Mouse (Mus musculus) midbrain, embryonic 14.5 days (tissue): Measurements from ENCODE around the gene Car6. TPM values are rescaled to one million over a fixed set of nuclear protein-coding genes. Genes with fewer than 3 reads are reported as not detected.

Experiments
- ATAC-seq: fragments of 200-750 bp; cut with Nextera tagmentation; 2 replicates; pipeline ENCODE4 v1.8.0; 2017; ENCODE audit warnings: moderate number of reproducible peaks, moderate library complexity; ENCODE audit not compliant: low FRiP score, low TSS enrichment
- DNase-seq: peaks from one replicate; pipeline ENCODE4 v3.0.0-alpha.2; 2015
- H3K27ac ChIP-seq: fragments of 300-500 bp; sonication (generic); replicated peaks from 2 replicates; pipeline ENCODE4 v1.5.1; 2014; ENCODE audit warnings: mild to moderate bottlenecking, low read depth, low read length, moderate library complexity
- H3K27me3 ChIP-seq: fragments of 300-500 bp; sonication (generic); 2 replicates; pipeline ENCODE4 v1.6.1; 2014; ENCODE audit warnings: low read length, control low read depth, mixed read lengths; ENCODE audit not compliant: control insufficient read depth, insufficient read depth
- H3K36me3 ChIP-seq: fragments of 300-500 bp; sonication (generic); 2 replicates; pipeline ENCODE4 v1.6.1; 2014; ENCODE audit warnings: low read length, control low read depth; ENCODE audit not compliant: control insufficient read depth, insufficient read depth
- H3K4me1 ChIP-seq: fragments of 300-500 bp; sonication (generic); 2 replicates; pipeline ENCODE4 v1.6.1; 2014; ENCODE audit warnings: mild to moderate bottlenecking, antibody characterized with exemption, low read length, control low read depth; ENCODE audit not compliant: control insufficient read depth, insufficient read depth
- H3K4me2 ChIP-seq: fragments of 300-500 bp; sonication (generic); 2 replicates; pipeline ENCODE4 v1.6.1; 2014; ENCODE audit warnings: mild to moderate bottlenecking, low read length, moderate library complexity
- H3K4me3 ChIP-seq: fragments of 300-500 bp; sonication (generic); replicated peaks from 2 replicates; pipeline ENCODE4 v1.5.1; 2014; ENCODE audit warnings: low read depth, low read length
- H3K9ac ChIP-seq: fragments of 300-500 bp; sonication (generic); replicated peaks from 2 replicates; pipeline ENCODE4 v1.6.1; 2014; ENCODE audit warnings: mild to moderate bottlenecking, low read length, moderate library complexity
- H3K9me3 ChIP-seq: fragments of 300-500 bp; sonication (generic); 2 replicates; pipeline ENCODE4 v1.6.1; 2016; ENCODE audit warnings: low read length, control low read depth, mixed read lengths; ENCODE audit not compliant: control insufficient read depth
- WGBS: fragments of 180-500 bp; shearing (Covaris S2); extraction: QIAGEN DNeasy Blood & Tissue Kit; methylation state at CpG from one replicate; pipeline ENCODE4 v1.1.7; 2014; 5-methylcytosine and 5-hydroxymethylcytosine counted together
- polyA plus RNA-seq: library from polyadenylated mRNA; unstranded; fragments of >200 nt; fragmentation: Nextera tagmentation; extraction: Ambion mirVana; gene quantifications from 2 replicates; pipeline ENCODE4 v1.2.1, GENCODE M21; 2014

Car6 gene
- polyA plus RNA-seq, 1 experiment from 2014 or later: 0.32 TPM

GRCm38 (mm10) chr4:150231871-150232270 is 30.7 kb upstream of the Car6 start:
- H3K4me3 ChIP-seq: no peak overlapping the region
- ATAC-seq: no peak
- no peak overlapping the region for H3K27ac ChIP-seq
- H3K9me3 ChIP-seq: no peaks in the 10 kb centered on the region
- no peak overlapping the region for H3K9ac ChIP-seq
- 67% methylated on average over 8 of the region's 8 CpGs for WGBS
- peaks cover 13% of the 10 kb centered on the region for H3K4me1 ChIP-seq
- no peak overlapping the region for H3K4me2 ChIP-seq
- H3K27me3 ChIP-seq: no peaks in the 10 kb centered on the region
- H3K36me3 ChIP-seq: no peaks in the 10 kb centered on the region
- no peak for DNase-seq

- H3K9me3 ChIP-seq: no peaks in the 10 kb centered on the region
- H3K4me1 ChIP-seq: peaks cover 8% of the 10 kb centered on the region; the same call in 1 of the 2 replicates
- ATAC-seq (no peak), DNase-seq (no peak)
- H3K36me3 ChIP-seq: no peaks in the 10 kb centered on the region
- no peak overlapping the region for H3K9ac ChIP-seq
- H3K4me2 ChIP-seq: no peak overlapping the region
- H3K27ac ChIP-seq: no peak overlapping the region
- no peaks in the 10 kb centered on the region for H3K27me3 ChIP-seq
- H3K4me3 ChIP-seq: no peak overlapping the region
- WGBS: 6% methylated on average over 21 of the region's 21 CpGs
Observed at GRCm38 (mm10) chr4:150230460-150231407, 29.6 kb upstream of the Car6 start.

DNA sequence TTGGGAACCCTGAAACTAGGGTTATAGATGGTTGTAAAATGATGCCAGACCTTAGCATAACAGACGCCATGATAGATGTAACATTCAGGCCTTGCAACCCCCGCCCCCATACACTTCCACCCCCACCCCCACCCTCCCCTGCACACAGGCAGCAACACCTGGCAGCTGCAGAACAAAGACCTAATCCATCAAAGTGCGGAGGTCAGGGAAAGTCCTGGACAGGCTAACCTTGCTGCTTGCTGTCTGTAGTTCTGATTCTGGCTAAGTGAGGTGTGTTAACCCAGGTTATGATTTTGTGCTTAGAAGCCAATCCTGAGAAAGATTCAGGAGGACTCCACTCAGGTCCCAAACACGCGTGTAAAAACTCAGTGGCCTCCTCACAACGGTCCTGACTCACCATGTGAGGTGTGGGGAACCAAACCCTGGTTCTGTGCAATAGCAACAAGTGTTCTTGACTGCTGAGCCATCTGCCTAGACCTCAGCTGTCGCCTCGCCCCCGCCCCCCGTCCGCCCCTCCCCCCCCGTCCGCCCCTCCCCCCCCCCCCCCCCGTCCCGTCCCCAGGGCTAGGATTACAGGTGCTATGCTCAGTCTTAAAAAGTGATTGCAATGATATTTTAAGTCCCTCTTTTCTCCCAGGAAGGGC is 28.7 kb upstream of the Car6 start:
- Histone ChIP-seq H3K9ac (no peak overlapping the region), H3K4me2 (no peak overlapping the region), H3K4me3 (no peak overlapping the region), H3K4me1 (peaks cover 8% of the 10 kb centered on the region; the same call in 1 of the 2 replicates), H3K9me3 (no peaks in the 10 kb centered on the region), H3K36me3 (no peaks in the 10 kb centered on the region), H3K27me3 (no peaks in the 10 kb centered on the region), H3K27ac (no peak overlapping the region)
- ATAC-seq (no peak), DNase-seq (no peak)
- WGBS: 29% methylated on average over 10 of the region's 15 CpGs

DNA sequence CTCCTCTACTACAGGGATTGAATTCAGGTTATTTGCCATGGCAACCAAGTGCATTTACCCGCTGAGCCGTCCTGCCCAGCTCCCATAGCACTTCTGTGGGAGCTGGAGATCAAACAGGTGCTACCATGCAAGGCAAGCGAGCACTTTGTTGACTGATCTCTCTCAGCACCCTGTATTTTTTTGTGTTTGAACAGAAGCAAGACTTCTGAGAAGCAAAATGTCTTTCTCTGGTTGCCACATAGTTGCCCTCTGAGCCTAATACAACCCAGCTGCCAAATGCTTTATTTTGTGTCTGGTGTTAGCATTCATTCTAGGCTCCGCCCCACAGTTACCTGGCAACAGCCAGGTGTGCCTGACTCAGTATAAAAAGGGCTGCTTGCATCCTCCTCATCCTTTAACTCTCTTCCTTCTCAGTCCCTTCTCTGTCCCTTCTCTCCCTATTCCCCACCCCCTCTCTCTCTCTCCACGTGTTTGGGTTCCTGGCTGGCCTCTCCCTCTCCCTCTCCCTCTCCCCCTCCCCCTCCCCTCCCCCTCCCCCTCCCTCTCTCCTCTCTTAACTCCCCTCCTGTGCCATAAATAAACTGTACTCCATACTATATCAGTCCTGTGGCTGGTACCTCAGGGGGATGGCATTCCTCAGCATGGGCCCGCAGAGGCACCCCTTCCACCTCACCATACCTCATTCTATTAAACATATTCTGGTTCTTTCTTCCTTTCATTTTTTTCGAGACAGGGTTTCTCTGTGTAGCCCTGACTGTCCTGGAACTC is 27.6 kb upstream of the Car6 start:
- Histone ChIP-seq H3K36me3 (no peaks in the 10 kb centered on the region), H3K4me1 (peaks cover 8% of the 10 kb centered on the region; the same call in 1 of the 2 replicates), H3K4me2 (no peak overlapping the region), H3K9me3 (no peaks in the 10 kb centered on the region), H3K9ac (no peak overlapping the region), H3K27me3 (no peaks in the 10 kb centered on the region), H3K4me3 (no peak overlapping the region), H3K27ac (no peak overlapping the region)
- ATAC-seq (no peak), DNase-seq (no peak)
- 45% methylated on average over 7 of the region's 7 CpGs for WGBS

DNA sequence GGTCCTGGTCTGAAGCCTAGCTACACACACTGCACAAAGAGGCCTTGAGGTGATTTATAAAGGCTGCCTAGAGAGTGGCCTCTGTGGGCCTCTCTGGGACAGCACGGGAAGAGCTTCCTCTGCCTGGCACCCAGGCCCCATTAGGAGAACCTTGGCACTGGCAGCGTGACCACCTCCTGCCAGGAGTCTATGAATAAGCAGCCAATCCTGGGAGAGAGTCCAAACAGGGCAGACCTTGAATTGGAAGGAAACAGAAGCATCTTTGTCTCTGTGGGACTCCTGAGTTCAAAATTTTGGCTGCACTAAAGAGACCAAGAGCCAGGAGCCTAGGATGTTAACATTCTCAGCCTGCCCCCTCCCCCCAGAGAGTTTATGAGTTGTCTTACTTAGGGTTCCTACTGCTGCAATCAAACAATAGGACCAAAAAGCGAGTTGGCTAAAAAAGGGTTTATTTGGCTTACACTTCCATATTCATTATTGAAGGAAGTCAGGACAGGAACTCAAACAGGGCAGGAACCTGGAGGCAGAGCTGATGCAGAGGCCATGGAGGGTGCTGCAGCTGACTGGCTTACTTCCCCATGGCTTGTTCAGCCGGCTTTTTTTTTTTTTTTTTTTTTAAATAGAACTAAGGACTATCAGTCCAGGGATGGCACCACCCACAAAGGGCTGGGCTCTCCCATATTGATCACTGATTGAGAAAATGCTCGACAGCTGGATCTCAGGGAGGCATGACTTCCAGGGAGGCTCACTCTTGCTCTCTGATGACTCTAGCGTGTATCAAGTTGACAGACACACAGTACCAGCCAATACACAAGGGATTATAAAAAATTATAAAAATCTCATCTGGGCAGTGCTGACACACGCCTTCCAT is 25.9 kb upstream of the Car6 start:
- no peaks in the 10 kb centered on the region for H3K27me3 ChIP-seq
- 52% methylated on average over 7 of the region's 7 CpGs for WGBS
- no peak overlapping the region for H3K4me3 ChIP-seq
- peak; percentile 78 for ATAC-seq
- H3K4me1 ChIP-seq: peaks cover 8% of the 10 kb centered on the region; the same call in 1 of the 2 replicates
- H3K36me3 ChIP-seq: no peaks in the 10 kb centered on the region
- no peak overlapping the region for H3K4me2 ChIP-seq
- H3K27ac ChIP-seq: peak overlapping the region; percentile 60
- peak; percentile 77 for DNase-seq
- H3K9me3 ChIP-seq: no peaks in the 10 kb centered on the region
- no peak overlapping the region for H3K9ac ChIP-seq

- Histone ChIP-seq H3K9ac (no peak overlapping the region), H3K4me2 (no peak overlapping the region), H3K4me3 (no peak overlapping the region), H3K36me3 (no peaks in the 10 kb centered on the region), H3K4me1 (peaks cover 3% of the 10 kb centered on the region; the same call in 1 of the 2 replicates), H3K27me3 (no peaks in the 10 kb centered on the region), H3K9me3 (no peaks in the 10 kb centered on the region), H3K27ac (no peak overlapping the region)
- 87% methylated on average over 1 of the region's 1 CpGs for WGBS
- DNase-seq (no peak), ATAC-seq (no peak)
Observed at GRCm38 (mm10) chr4:150225700-150226099, 24.6 kb upstream of the Car6 start.

DNA sequence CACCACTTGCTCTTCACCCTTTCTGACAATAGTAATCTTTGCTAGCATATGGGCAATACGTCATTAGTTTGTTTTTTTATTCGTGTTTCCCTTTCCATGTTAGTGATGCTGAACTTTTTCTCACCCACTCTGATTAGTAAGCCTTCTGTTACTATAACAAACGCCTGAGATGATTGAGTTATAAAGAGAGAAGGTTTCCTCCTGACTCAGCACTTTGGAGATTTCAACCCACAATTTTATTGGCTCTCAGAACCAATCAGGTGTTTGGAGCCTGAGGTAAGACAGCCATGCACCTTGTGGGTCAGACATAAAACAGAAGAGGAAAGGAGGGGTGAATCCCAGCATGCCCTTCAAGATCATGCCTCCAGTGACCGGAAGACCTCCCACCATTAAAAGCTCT is 22.7 kb upstream of the Car6 start:
- DNase-seq: no peak

More for the DNA sequence above, 22.7 kb upstream of the Car6 start:
- Histone ChIP-seq H3K4me2 (no peak overlapping the region), H3K27ac (no peak overlapping the region), H3K9me3 (no peaks in the 10 kb centered on the region), H3K27me3 (0 out of 2 replicates have a peak, but pooled peaks cover 3% of the 10 kb centered on the region), H3K9ac (no peak overlapping the region), H3K36me3 (no peaks in the 10 kb centered on the region), H3K4me1 (no peaks in the 10 kb centered on the region), H3K4me3 (no peak overlapping the region)
- ATAC-seq: no peak
- 92% methylated on average over 4 of the region's 4 CpGs for WGBS
